Mouse (Mus musculus) right cerebral cortex, postnatal 10 days (tissue): ENCODE data around the gene Rpl28.
A peak's percentile ranks its signal among the peaks of the same experiment; 100 is the strongest.

Experiments
- DNase-seq, 2 experiments: peaks; one replicate each; pipeline ENCODE4 v3.0.0; 2021; ENCODE audit warnings: low spot score in 2 of 2

Gene Rpl28

DNA sequence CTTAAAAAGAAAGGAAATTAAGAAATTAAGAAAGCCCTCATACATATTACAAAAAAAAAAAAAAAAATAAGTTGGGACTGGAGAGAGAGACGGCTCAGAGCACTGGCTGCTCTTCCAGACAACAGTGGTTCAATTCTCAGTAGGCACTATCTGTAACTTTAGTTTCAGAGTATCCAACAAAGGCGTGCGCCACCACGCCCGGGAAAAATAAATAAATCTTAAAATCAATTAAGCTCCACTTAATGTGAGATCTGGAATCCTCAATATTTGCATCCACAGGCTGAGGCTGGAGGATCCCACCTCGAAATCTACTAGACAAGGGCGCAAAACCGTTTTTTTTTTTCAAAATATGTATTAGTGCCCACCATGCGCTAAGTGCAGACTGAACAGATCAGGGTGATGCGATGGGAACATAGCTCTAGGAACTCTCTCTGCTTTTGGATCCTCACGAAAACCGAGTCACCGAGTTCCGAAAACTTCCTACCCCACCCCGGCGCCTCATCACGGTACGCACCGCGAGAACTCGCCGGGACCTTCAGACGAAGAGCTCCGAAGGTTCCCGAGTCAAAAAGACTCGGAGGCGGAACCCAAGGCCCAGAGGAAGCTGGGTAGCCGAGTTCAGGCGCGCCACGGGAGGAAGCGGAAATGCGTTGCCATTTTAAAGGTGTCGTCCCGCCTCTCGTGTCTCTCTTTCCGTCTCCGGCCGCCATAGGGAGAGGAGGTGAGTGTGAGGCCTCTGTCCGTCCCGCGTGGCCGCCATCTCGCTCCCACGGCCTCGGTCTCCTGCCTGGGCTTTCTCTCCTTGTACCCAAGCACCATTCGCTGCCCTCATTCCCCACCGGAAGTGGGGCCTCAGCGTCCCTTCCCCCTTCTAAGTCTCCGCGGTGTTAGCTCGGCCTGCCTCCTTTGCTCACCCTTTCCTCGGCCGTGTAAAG is at the start of gene Rpl28:
Rpl28 (plus strand) TSS at position 597 of the 935 bp plus-strand sequence.
- DNase-seq, result peak; percentile 98

DNA sequence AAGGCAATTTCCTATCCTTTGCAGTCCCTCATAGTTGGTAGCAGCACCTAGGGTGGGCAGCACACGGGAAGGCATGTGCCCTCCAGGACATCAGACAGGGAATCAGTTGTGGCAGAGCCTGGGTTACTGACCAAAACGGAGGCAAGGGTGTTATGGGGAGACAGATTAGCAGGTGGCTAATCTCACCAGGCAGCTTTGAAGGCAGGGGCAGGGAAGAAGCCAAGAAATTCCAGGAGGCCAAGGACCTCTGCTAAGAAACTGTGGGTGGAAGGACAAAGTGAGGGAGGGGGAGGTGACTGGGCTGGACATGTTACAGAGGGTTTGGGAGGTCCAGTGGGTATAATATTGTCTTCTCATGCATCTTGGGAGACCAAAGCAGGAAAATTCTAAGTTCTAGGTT is 49.3 kb upstream of the Rpl28 start:
- no peak for DNase-seq

DNA sequence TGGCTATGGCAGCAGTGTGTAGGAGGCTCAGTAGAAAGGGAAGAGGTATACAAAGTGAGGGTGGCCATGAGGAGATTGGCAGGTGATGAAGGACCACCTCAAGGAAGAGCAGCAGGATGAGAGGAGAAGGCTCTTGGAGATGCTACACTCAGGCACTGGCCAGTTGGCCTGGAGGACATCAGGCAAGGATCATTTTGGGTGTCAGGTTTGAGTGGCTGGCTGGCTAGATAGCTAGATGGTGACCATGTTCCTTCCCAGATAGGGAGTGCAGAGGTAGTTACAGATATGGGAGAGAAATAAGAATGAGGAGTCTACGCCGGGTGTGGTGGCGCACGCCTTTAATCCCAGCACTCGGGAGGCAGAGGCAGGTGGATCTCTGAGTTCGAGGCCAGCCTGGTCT is 47.8 kb upstream of the Rpl28 start:
- no peak for DNase-seq

DNA sequence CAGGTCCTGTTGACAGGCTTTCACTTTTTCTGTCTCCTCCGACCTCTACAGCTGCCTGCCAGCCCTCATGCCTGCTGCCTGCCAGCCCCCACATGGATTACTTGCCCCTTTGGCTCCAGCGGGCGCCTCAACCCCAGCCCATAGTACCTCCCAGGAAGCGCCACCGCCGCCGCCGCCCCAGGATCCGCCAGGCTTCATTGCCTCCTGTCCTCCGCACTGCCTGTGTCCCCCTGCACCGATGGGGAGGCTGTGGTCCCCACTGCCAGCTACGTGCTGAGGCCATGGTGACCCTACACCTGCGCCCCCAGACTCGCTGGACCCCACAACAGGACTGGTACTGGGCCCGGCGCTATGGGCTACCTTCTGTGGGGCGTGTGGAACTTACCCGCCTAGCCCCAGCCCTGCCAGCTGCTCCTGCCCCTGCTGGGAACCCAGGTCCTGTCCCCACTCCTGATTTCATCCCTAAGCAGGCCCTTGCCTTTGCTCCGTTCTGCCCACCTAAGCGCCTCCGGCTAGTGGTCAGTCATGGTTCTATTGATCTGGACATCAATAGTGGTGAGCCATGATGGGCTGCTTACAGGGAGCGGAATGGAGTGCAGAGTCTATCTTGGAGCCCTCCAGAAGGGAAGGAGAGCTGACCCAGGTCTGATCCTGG is 46.2 kb upstream of the Rpl28 start:
- no peak for DNase-seq

DNA sequence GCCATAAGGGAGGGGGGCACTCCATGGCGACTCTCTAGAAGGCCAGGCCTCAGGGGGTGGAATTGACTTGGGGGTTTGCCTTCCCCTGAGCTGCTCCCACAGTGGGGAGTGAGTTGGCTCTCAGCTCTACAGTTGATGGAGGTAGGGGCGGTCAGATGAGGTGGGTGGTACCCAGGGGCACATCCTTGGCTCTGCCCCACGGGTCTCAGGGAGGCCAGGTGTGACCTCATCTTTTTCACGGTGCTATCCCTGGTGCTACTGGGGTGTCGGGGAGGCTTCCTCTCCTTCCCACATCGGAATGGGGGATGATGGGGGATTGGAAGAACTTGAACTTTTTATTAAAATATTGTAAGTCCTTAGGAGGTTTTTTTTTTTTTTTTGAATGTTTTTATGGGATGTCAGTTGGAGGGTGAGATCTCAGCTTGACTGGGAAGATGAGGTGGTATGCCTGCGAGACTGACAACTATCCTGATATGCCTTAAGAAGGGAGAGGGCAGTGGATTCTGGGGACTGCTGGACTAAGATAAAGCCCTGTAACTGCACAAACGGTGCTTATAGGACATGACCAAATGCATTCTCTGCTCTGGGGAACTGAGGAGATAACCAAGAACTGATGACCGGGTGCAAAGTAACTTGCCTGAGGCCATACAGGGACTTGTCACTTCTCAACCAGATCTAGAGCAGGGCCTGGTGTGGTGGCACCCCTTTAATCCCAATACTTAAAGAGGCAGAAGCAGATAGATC is 45.3 kb upstream of the Rpl28 start:
- DNase-seq, result no peak

DNA sequence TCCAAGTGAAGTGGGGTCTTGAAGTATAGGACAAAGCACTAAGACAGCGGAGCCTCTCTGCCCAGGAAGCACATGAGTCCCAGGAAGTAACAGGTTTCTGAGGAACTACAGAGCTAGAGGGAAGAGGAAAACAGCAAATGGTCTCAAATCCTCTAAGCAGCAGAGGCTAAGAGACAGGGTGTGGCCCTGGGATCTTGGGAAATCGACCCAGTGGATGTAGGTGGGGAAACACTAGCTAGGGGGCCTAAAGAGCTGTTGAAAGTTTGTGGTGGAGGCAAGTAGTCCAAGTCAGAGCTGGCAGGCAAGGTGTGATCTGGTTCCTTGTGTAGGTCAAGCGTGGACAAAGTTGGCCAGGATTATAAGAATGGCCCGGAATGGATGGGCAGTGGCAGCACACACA is 44.4 kb upstream of the Rpl28 start:
- no peak for DNase-seq

DNA sequence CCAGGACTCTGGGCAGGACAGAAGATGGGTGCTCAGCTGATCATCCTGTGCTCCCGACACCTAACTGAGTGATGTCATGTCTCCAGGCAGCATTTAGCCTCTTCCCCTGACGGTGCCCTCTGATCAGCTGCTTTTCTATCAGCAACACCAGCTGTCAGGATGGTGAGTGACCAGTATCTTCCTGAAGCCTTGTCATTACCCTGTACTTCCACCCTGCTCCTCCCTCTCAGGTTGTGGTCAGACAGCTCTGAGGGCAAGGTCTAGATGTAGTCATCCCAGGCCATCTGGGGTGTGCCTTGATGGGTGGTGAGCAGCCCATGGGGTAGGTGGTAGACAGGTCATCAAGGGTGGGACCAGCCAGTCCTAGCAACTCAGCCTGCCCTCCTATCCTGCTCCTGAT is 43.5 kb upstream of the Rpl28 start:
- no peak for DNase-seq

DNA sequence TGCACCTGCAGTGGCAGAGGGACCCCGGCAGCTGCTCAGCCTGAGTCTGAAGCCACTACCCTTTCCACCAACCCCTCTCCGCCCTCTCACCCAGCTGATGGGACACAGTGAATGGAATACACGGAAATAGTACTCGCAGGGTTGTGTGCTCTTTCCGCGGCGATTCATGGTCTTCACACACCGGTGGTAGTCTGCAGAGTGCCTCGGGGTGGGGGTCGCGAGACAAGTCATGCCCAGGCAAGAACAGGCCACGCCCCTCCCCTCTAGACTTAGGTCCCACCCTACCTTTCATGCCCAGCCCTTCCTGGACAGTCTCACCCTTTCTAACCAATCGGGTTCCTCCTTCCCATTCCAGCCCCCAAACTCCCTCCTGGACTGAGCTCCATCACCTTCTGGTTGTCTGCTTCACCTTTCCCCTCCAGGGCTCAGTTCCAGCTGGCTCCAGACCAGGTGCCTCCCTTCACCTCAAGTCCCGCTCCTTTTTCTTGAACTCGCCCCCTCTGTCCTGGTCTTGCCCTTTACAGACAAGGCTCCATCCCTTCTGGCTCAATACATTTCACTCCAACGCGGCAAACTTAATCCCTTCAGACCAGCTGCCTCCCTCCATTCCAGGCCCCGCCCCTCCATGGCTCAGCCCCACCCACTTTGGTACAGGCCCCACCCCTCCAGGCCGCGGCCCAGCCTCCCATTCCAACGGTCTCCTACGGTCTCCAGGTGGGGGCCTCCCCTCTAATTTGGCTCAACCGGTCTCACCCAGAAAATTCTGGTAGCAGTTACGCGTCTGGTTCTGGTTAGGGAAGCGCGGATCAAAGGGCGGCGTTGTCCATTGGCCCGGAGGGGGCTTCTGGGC is 40.5 kb upstream of the Rpl28 start:
- DNase-seq, result peak in 1 of 2 experiments; percentile 29

DNA sequence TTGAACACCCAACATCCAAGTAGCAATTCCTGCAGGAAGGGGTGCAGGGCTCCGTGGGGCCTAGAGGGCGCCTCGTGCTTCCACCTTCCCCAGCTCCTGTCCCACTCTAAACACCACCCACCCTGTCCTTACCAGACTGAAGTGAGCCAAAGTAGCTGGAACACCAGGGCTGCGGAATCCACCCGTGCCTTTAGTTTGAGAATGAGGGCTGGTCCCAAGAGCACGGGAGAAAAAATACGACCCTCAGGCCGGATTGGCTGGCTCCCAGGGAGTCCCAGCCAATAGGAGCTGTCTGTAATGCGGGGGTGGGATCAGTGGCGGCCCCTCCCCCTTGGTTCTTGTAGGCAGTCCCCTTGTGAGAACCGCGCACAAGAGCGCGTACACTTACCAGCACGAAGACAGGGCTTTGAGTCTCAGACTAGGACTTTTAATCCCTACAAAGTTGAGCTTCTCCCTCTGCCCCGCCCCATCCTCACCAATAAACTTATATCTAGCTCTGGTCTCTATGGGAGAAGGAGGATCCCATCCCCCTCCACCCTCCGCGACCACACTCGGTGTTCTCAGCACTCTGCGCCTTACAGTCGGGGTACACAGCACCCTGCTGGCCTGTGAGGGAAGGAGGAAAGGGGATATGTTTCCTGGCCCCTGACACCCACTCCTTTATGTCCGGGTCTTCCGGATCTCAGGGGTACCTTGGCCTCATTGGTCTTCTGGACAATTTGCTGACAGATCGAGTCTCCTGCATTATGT is 39.7 kb upstream of the Rpl28 start, which contains the start of gene Cox6b2:
Cox6b2 (minus strand) TSS at position 274 of the 750 bp plus-strand sequence.
- DNase-seq, result peak; percentile 90

DNA sequence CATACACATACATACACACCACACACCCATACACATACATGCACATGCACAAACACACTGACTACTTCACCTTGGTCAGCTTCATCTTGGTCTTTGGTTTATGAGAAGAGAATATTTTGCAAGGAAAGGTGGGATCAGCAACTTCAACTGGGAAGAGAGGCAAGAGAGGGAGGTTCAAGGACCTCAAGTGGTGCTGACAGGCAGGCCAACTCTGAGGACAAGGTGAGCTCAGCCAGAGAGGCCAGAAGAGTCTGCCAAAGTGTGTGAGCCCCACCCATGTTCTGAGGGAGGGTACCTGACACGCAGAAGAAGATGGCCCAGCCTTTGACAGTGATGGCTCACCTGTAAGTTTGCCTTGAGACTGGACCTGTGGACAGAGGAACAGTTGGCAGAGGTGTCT is 33.0 kb upstream of the Rpl28 start:
- no peak for DNase-seq

DNA sequence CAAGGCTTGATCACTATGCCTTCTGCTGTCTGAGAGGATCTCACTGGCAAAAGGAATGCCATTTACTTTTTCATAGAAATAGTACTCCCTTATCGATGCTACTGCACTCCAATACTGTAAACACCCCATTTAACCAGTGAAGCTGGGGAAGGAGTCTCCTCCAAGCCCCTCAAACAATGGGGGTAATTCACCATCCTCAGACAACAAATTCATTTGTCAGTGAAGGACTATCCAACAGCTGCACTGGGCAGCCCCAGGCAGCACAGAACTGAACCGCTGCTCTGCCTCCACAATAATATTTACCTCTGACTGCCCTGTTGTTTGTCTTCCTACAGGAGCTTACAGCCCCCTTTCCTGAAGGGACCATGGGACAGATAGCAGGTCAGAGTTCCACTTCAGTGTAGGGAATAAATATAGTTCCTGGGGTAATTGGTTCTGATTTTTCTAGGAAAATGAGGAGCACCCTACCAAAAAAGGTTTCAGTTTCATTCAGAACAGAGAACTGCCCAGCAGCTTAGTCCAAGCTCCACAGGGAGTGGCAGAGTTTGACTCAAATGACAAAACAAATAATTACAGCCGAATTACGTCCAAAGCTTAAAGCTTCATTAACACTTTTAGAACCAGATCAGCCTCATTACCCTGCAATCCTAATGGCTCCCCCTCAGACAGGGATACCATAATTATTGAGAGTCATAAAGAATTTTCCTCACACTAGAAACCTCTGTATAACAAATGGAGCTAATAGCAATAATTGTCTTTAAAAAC is 27.5 kb upstream of the Rpl28 start:
- DNase-seq, result no peak

DNA sequence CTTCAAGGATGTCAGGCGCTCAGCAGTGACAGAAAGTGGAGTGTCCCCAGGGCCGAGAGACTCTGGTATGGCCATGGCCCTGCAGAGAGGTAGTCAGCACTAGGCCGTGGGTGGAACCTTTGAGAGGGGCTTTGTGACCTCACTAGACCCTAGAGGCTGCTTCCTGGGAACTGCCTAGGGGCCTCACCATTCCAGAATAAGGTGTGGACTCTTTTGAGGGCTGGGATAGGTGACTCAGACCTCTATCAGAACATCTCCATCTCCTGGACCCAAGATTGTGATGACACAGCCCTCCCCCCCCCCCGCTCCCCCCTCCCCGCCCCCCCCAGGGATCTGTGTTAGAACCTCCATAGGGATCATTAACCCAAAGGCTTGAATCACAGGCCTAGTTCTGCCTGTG is 21.5 kb upstream of the Rpl28 start, which contains the start of gene Fam71e2:
Fam71e2 (minus strand) TSS at position 101 of the 400 bp plus-strand sequence.
- DNase-seq, result no peak

DNA sequence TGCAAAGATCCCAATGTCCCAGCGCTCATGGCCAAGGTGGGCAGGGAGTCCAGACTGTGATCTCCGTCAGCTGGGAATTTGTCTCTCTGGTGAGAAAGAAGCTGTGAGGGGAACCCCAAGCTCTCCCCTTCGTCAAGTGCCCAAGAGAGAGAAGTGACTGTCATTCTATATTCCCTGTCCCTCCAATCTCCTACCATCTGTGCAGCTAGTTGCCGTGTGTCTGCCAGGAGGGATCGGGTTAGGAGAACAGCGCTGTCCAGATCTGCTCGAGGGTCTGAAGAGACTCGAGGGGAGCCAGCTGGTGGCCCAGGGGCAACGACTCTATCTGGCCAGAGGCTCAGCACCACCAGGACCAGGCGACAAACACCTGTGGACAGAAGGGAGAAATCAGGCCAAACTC is 16.5 kb upstream of the Rpl28 start:
- DNase-seq, result no peak

DNA sequence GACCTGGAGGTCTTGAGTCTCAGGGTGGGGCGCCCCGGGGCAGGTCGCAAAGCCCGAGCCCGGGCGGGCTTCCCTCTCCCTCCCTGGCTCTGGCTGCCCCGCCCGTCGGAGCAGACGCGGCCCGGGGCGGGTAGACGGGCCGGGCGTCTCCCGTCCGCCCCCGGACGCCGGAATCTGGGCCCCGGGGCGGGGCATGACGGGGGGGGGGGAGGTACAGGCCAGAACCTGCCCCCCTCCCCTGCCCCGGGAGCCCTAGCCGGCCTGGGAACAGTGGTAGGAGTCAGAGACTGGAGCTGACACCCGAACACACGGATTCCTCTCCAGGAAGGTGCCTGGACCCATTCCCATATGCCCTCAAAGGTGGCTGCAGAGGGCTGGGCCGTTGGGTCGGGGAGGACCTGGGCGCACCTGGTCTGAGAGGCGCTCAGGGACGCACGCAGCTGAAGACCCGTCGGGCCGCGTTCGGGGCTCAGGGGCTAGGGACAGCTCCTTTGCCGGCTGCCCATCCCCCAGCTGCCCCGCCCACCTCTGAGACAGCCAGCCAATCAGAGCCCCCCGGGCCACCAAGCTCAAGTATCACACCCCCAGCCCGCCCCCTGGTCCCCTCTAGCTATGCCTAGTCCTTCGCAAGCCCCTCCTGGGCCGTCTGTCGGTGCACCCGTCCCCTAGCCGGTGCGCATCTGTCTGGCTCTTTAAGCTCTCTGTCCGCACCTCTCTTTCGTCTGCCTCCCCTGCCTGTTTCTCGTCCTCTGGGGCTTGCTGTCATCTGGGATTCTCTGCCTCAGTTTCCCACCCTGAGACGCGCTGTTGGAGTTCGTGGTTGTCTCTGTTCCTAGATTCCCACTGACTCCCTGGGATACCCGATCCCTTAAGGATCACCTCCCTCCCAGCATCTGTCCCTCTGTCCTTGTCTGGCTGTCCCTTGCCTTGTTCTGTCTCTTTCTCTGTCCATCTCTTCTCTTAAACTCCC is 15.5 kb upstream of the Rpl28 start:
- peak in 1 of 2 experiments; percentile 52 for DNase-seq

DNA sequence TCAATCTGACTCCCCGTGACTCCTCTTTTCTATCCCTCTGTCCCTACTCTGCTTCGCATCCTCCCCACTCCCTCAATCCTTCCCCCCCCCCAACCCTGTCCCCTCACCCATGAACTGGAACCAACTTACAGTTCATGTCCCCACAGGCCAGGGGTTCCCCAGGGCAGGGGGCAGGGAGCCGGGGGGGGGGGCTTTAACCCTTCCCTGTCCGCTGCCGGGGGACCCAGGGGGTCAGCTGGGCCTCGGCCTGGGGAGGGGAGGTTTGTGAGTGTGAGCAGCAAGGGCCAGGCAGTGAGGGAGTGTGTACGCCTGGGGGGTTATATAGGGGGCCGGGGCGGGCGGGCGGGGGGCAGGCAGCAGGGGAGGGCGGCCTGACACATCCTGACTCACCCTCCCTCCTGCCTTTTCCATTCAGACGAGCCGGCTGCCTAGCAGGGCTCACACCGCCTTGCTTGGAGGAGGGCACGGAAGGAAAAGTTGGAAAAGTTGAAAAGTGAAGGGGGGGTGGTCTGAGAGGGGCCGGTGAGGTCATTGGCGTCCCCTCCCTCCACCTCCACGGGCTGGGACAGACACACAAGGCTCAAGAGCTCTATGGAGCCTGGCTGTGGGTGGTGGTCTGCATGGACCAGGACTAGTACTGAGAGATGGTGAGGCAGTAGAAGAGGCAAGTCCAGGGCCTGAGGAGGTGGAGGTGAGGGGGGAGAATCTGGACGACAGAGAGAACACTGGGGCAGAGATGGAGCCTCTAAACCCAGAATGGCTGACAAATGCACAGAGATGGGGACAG is 14.6 kb upstream of the Rpl28 start:
- no peak for DNase-seq

DNA sequence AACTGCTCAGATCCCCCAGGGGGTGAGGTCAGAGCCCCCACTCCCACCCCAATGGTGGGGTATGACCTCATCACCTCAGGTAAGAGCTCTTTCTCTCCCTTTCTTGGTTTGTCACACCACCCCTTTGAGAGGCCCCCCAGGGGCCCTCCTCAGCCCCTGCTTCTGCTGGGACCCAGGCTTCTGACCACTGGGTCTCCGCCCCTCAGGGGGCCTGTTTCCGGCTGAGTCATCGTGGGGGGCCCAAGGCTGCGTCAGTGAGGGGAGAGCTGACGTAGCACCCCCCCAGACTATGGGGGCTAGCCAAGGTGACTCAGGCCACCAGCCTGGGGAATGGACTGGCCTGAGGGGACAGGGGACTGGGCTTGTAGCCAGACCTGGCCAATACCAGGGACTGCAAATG is 12.8 kb upstream of the Rpl28 start:
- no peak for DNase-seq

DNA sequence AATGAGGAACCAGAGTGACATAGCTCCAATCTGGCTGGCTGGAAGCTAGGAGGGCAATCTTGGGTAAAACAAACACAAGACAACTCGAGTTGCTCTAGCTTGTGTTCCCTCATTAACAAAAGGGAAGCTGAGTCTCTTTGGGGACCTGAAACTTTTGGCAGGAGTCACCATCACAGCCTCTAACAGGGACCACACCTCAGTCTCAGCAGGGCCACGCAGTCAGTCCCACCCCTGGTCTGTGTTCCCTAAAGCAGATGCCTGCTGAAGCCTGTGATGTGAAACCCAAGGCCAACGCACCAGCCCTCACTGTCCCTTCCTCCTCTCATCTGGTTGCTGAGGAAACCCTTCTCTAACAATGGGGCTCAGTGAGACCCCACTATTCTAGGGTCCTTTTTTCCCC is 10.5 kb upstream of the Rpl28 start:
- no peak for DNase-seq

DNA sequence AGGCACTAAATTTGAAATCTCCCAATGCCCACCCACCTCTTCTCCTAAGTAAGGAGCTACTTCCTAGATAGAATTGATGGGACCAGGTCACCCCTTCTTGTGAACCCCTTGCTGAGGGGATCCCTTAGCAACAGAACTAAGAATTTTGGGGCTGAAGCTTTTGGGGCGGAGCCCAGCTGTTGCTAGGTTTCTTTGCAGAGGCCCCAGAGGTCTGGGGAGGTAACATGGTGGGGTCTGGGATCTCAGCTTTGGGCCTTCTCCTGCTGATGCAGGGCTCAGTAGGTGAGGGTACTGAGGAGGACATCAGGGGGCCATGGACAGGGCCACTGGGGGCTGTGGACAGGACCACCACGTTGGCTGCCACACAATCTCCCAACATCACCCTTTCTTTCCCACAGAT is 9.9 kb upstream of the Rpl28 start, which contains the start of the genes Il11 and Tmem190:
Il11 (minus strand) TSS at position 101 of the 400 bp plus-strand sequence.
Tmem190 (plus strand) TSS at position 179 of the 400 bp plus-strand sequence.
- DNase-seq, result no peak
